Mouse (Mus musculus) kidney, postnatal 0 days (tissue): ENCODE results near the gene Gm26602. TPM values are rescaled to one million over a fixed set of nuclear protein-coding genes. Genes with fewer than 3 reads are reported as not detected.

Experiments used
- ATAC-seq: fragments of 200-750 bp; cut with Nextera tagmentation; replicated peaks from 2 replicates; pipeline ENCODE4 v1.8.0; 2017; ENCODE audit warnings: low read depth, moderate number of reproducible peaks, moderate TSS enrichment, moderate library complexity; ENCODE audit not compliant: low FRiP score
- DNase-seq: peaks from one replicate; pipeline ENCODE4 v3.0.0-alpha.2; 2016; ENCODE audit warnings: low spot score
- H3K27ac ChIP-seq: fragments of 300-500 bp; sonication (generic); 2 replicates; pipeline ENCODE4 v1.5.1; 2014; ENCODE audit warnings: mild to moderate bottlenecking
- H3K27me3 ChIP-seq: fragments of 300-500 bp; sonication (generic); 2 replicates; pipeline ENCODE4 v1.6.1; 2014; ENCODE audit warnings: low read length, mixed read lengths; ENCODE audit not compliant: insufficient read depth
- H3K36me3 ChIP-seq: fragments of 300-500 bp; sonication (generic); 2 replicates; pipeline ENCODE4 v1.6.1; 2014; ENCODE audit warnings: low read length, mixed read lengths; ENCODE audit not compliant: insufficient read depth
- H3K4me1 ChIP-seq: fragments of 300-500 bp; sonication (generic); replicated peaks from 2 replicates; pipeline ENCODE4 v1.6.1; 2014; ENCODE audit warnings: antibody characterized with exemption, low read length, mixed read lengths; ENCODE audit not compliant: insufficient read depth
- H3K4me2 ChIP-seq: fragments of 300-500 bp; sonication (generic); 2 replicates; pipeline ENCODE4 v1.6.1; 2014; ENCODE audit warnings: mild to moderate bottlenecking, low read length, moderate library complexity, mixed read lengths
- H3K4me3 ChIP-seq: fragments of 300-500 bp; sonication (generic); replicated peaks from 2 replicates; pipeline ENCODE4 v1.5.1; 2014; ENCODE audit warnings: low read depth, low read length
- H3K9ac ChIP-seq: fragments of 300-500 bp; sonication (generic); 2 replicates; pipeline ENCODE4 v1.6.1; 2014; ENCODE audit warnings: low read depth, low read length
- H3K9me3 ChIP-seq: fragments of 300-500 bp; sonication (generic); replicated peaks from 2 replicates; pipeline ENCODE4 v1.6.1; 2016; ENCODE audit warnings: low read length, inconsistent platforms, mixed read lengths
- CTCF ChIP-seq: IDR thresholded peaks from 2 replicates; pipeline ENCODE4 v1.5.1; 2016; ENCODE audit warnings: antibody characterized with exemption, low read depth, mild to moderate bottlenecking, moderate library complexity
- WGBS: fragments of 180-500 bp; shearing (Covaris S2); extraction: QIAGEN DNeasy Blood & Tissue Kit; methylation state at CpG from one replicate; pipeline ENCODE4 v1.1.7; 2014; 5-methylcytosine and 5-hydroxymethylcytosine counted together
- polyA plus RNA-seq: library from polyadenylated mRNA; unstranded; fragments of >200 nt; fragmentation: Nextera tagmentation; extraction: Ambion mirVana; gene quantifications from 2 replicates; pipeline ENCODE4 v1.2.1, GENCODE M21; 2015

Gene Gm26602
- polyA plus RNA-seq, 1 experiment from 2014 or later, result 21.6 TPM

GRCm38 (mm10) chr10:79873715-79874289 is 36.9 kb upstream of the Gm26602 start:
- Histone ChIP-seq H3K27me3 (no peaks in the 10 kb centered on the region), H3K36me3 (0 out of 2 replicates have a peak, but pooled peaks cover 3% of the 10 kb centered on the region), H3K4me3 (peak overlapping the region; percentile 69), H3K27ac (peak overlapping the region; percentile 50; the same call in 1 of the 2 replicates), H3K9ac (peak overlapping the region; percentile 79), H3K4me2 (peak overlapping the region; percentile 97), H3K4me1 (peaks cover 21% of the 10 kb centered on the region), H3K9me3 (no peaks in the 10 kb centered on the region)
- DNase-seq (no peak), ATAC-seq (no peak)
- no peak for TF ChIP-seq CTCF
- WGBS, result 3% methylated on average over 26 of the region's 26 CpGs

- Histone ChIP-seq H3K9ac (peak within 1 kb of the TSS; percentile 79), H3K27ac (peak within 1 kb of the TSS; percentile 50; the same call in 1 of the 2 replicates), H3K36me3 (0 out of 2 replicates have a peak, but pooled peaks cover 3% of the 10 kb centered on the region), H3K4me1 (peaks cover 23% of the 10 kb centered on the region), H3K27me3 (no peaks in the 10 kb centered on the region), H3K4me3 (peak within 1 kb of the TSS; percentile 69), H3K4me2 (peak within 1 kb of the TSS; percentile 97), H3K9me3 (no peaks in the 10 kb centered on the region)
- ATAC-seq (peak; percentile 59), DNase-seq (peak; percentile 69)
- 1% methylated on average over 56 of the region's 57 CpGs for WGBS
- no peak for TF ChIP-seq CTCF
These were observed 36.3 kb upstream of the Gm26602 start, which contains the start of the genes Prtn3 and Plppr3 for GRCm38 (mm10) chr10:79874290-79874862. Gene Prtn3 (plus strand): TSS chr10:79874476. Gene Plppr3 (minus strand): TSS chr10:79874634.

- 58% methylated on average over 1 of the region's 1 CpGs for WGBS
- H3K4me1 ChIP-seq, result peaks cover 36% of the 10 kb centered on the region
- H3K27me3 ChIP-seq, result no peaks in the 10 kb centered on the region
- no peak overlapping the region for H3K4me2 ChIP-seq
- ATAC-seq (no peak), DNase-seq (no peak)
- no peak overlapping the region for H3K4me3 ChIP-seq
- no peaks in the 10 kb centered on the region for H3K9me3 ChIP-seq
- no peak overlapping the region for H3K9ac ChIP-seq
- no peaks in the 10 kb centered on the region for H3K36me3 ChIP-seq
- H3K27ac ChIP-seq, result no peak overlapping the region
- no peak for TF ChIP-seq CTCF
These were observed 33.5 kb upstream of the Gm26602 start for GRCm38 (mm10) chr10:79877174-79877573.

- H3K4me3 ChIP-seq, result no peak overlapping the region
- peaks cover 42% of the 10 kb centered on the region for H3K4me1 ChIP-seq
- H3K27ac ChIP-seq, result 0 out of 2 replicates have a peak overlapping the region, but pooled peaks have one; percentile 25
- ATAC-seq (no peak), DNase-seq (no peak)
- H3K9ac ChIP-seq, result no peak overlapping the region
- no peaks in the 10 kb centered on the region for H3K27me3 ChIP-seq
- TF ChIP-seq CTCF, result no peak
- WGBS, result 35% methylated on average over 12 of the region's 12 CpGs
- no peak overlapping the region for H3K4me2 ChIP-seq
- no peaks in the 10 kb centered on the region for H3K9me3 ChIP-seq
- H3K36me3 ChIP-seq, result no peaks in the 10 kb centered on the region
These were observed 32.9 kb upstream of the Gm26602 start for GRCm38 (mm10) chr10:79877757-79878156.

GRCm38 (mm10) chr10:79879527-79879926 is 31.1 kb upstream of the Gm26602 start:
- Histone ChIP-seq H3K27me3 (no peaks in the 10 kb centered on the region), H3K4me2 (no peak overlapping the region), H3K9ac (no peak overlapping the region), H3K36me3 (no peaks in the 10 kb centered on the region), H3K4me1 (peaks cover 37% of the 10 kb centered on the region), H3K4me3 (no peak overlapping the region), H3K27ac (peak overlapping the region; percentile 62; the same call in 1 of the 2 replicates), H3K9me3 (no peaks in the 10 kb centered on the region)
- ATAC-seq (0 out of 2 replicates have a peak, but pooled peaks have one; percentile 17), DNase-seq (no peak)
- 34% methylated on average over 3 of the region's 3 CpGs for WGBS
- no peak for TF ChIP-seq CTCF

- no peaks in the 10 kb centered on the region for H3K36me3 ChIP-seq
- no peak overlapping the region for H3K4me2 ChIP-seq
- no peak for DNase-seq
- no peak overlapping the region; the same call in 1 of the 2 replicates for H3K27ac ChIP-seq
- 19% methylated on average over 9 of the region's 9 CpGs for WGBS
- no peaks in the 10 kb centered on the region for H3K9me3 ChIP-seq
- TF ChIP-seq CTCF, result no peak
- no peak for ATAC-seq
- no peak overlapping the region for H3K4me3 ChIP-seq
- no peak overlapping the region for H3K9ac ChIP-seq
- H3K4me1 ChIP-seq, result peaks cover 31% of the 10 kb centered on the region
- no peaks in the 10 kb centered on the region for H3K27me3 ChIP-seq
These were observed 29.9 kb upstream of the Gm26602 start for GRCm38 (mm10) chr10:79880721-79881120.
